Mouse (Mus musculus): ENCODE measurements at regions not wholly inside any gene's neighbourhood (a gene's known extent, or its start where the extent isn't known, plus 50 kb on each side); places are given as distances from the start of the nearest gene placed in this dataset.

DNA sequence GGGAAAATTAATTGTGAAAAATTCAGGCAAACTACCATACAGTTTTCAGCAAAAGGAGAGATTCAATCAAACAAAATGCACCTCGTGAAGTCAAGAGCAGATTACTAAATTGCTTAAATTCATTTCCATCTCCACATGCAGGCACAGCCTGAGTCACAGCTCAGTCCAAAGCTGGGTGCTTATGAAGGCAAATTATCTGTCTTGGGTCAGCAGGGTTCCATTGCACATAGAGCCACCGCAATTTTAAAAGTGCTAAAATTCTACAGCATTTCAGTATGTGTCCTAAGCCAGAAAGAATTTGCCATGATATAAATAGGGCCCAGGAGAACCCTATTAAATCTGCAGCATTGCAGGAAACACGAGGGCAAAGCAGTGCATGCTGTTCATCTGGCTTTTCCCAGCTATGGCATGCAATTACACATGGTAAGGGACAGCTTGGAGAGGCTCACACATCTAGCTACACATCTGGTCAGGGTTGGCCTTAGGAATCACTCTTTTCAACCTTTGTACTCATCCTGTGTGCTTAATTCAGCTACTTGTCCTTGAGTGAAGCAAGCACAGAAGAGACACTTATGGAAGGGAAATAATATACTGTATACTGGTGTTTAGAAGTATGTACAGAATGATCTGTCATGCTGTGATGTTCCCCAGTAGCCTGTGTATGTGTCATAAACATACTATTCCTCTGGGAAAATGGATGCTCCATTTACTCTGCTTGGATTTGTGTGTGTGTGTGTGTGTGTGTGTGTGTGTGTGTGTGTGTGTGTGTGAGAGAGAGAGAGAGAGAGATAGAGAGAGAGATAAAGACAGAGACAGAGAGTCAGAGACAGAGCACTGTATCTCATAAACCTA, 271.0 kb upstream of the Myo3a start:
- 0 out of 2 replicates have a peak, but pooled peaks cover 4% of the 10 kb centered on the region for H3K4me1 ChIP-seq
- H3K9ac ChIP-seq (replicated peaks) = no peak overlapping the region
- no peaks in the 10 kb centered on the region for H3K9me3 ChIP-seq
- no peaks in the 10 kb centered on the region for H3K27me3 ChIP-seq
- no peak overlapping the region for H3K4me2 ChIP-seq (replicated peaks)
- ATAC-seq (ENCODE audit: low FRiP score, low read depth) = no peak
- no peak overlapping the region for H3K27ac ChIP-seq (replicated peaks)
- H3K36me3 ChIP-seq = no peaks in the 10 kb centered on the region
- WGBS = 69% methylated on average over 3 of the region's 3 CpGs
- H3K4me3 ChIP-seq = no peak overlapping the region

DNA sequence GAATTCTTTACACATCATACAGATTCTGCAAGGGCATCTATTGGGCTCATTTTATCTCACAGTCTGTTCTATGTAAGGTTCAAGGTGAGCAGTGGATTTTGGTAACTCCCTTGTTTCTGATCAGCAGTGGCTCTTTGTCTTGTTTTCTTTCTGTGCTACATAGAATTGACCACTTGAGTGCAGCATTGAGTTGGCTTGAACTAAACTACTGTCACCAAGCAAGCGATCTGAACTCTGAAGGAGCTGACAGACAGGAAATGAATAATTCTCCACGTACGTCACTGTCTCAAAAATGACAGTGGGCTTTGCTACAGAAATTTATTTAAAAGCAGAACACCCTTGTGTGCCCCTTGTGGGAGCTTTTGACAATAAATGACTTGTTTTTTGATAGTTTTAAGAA, 268.9 kb upstream of the Myo3a start:
- ATAC-seq (ENCODE audit: low FRiP score, low read depth) = peak; percentile 73
- Histone ChIP-seq H3K9me3 (no peaks in the 10 kb centered on the region), H3K27me3 (no peaks in the 10 kb centered on the region), H3K4me2 (replicated peaks) (peak overlapping the region; percentile 37), H3K4me1 (peaks cover 9% of the 10 kb centered on the region), H3K36me3 (no peaks in the 10 kb centered on the region), H3K9ac (replicated peaks) (no peak overlapping the region), H3K27ac (replicated peaks) (0 out of 2 replicates have a peak overlapping the region, but pooled peaks have one; percentile 65), H3K4me3 (no peak overlapping the region)
- WGBS = 1% methylated on average over 3 of the region's 3 CpGs

DNA sequence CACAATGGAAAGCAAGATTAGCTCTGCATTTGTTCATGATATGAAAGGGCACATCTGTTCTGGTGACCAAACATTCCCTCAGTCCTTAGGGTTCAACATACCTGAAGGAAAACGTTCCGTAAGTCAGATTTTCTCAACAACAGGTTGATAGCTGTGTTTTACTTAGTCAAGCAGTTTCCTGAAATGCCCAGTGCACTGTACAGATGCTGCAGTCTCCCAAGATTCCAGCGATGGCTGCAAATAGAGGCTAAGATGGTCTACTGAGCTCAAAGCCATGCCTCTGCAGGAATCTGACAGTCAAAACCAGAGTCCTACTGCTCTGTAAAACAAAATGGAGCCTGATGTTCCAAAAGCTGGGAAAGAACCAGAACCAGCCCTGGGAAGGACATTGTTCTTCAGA, 268.5 kb upstream of the Myo3a start:
- H3K9me3 ChIP-seq = no peaks in the 10 kb centered on the region
- H3K36me3 ChIP-seq = no peaks in the 10 kb centered on the region
- peak; percentile 25; the same call in 1 of the 2 replicates for ATAC-seq (ENCODE audit: low FRiP score, low read depth)
- peak overlapping the region; percentile 37 for H3K4me2 ChIP-seq (replicated peaks)
- peaks cover 13% of the 10 kb centered on the region for H3K4me1 ChIP-seq
- WGBS = 39% methylated on average over 3 of the region's 3 CpGs
- H3K27me3 ChIP-seq = no peaks in the 10 kb centered on the region
- H3K4me3 ChIP-seq = no peak overlapping the region
- H3K9ac ChIP-seq (replicated peaks) = no peak overlapping the region
- H3K27ac ChIP-seq (replicated peaks) = peak overlapping the region; percentile 65

DNA sequence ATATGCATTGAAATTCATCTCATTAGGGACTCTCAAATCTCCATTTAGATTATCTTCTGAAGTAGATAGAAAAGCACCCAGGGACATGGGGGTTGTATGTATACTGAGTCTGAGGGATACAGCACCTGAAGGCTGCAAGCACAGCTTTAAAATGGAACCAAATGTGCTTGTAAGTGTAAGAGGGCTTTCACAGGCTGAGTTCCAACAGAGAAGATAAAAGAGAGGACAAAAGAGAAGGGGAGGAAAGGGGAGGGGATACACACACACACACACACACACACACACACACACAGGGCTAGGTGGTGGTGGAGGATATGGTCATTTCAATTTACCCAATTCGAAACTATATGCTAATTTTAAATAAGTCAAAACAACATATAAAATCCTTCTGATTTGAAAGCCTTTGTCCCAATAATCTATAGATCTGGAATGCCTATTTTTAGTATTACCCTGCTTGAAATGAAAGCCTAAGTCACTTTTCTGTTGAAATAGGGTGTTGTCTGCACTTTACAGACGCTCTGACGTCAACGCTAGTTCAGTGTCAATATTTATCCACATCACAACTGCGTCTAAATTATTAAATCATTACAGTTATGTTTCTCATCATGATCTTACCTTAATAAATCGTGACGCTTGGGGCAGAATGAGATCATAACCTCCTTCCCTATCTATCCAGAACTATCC, 263.8 kb upstream of the Myo3a start:
- WGBS = 8% methylated on average over 7 of the region's 7 CpGs
- peak overlapping the region; percentile 47 for H3K4me2 ChIP-seq (replicated peaks)
- peaks cover 18% of the 10 kb centered on the region for H3K4me1 ChIP-seq
- no peaks in the 10 kb centered on the region for H3K27me3 ChIP-seq
- no peak overlapping the region; the same call in 1 of the 2 replicates for H3K9ac ChIP-seq (replicated peaks)
- peak overlapping the region; percentile 23 for H3K4me3 ChIP-seq
- no peaks in the 10 kb centered on the region for H3K9me3 ChIP-seq
- no peaks in the 10 kb centered on the region for H3K36me3 ChIP-seq
- ATAC-seq (ENCODE audit: low FRiP score, low read depth) = peak; percentile 70
- H3K27ac ChIP-seq (replicated peaks) = peak overlapping the region; percentile 78

DNA sequence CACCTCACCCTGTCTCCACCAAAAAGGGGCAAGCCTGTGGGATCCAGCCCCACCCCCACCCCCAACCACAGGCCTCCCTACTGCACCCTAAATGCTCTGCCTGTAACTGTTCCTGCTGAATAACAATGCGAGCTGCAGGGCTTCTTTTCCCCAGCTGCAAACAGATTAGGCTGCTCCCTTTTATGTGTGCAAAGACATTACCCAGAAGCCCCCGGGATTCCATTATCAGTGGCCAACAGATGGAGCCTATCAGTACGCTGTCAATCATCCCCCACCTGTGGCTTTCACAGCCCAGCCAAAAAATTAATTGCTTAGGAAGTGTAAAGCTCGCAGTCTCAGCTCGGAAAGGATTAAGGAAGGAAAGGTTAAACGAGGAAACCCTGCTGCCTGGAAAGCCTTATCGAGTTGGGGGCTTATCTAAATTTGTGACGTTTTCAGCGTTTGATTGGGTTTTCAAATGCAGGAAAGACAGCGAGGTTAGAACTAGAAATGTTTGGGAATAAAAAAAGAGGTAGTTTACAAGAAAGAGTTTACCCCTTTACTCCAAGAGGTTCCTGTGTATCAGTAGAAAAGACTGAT, 263.2 kb upstream of the Myo3a start:
- peak overlapping the region; percentile 47 for H3K4me2 ChIP-seq (replicated peaks)
- H3K9ac ChIP-seq (replicated peaks) = no peak overlapping the region; the same call in 1 of the 2 replicates
- H3K27me3 ChIP-seq = no peaks in the 10 kb centered on the region
- no peaks in the 10 kb centered on the region for H3K36me3 ChIP-seq
- H3K4me1 ChIP-seq = peaks cover 15% of the 10 kb centered on the region
- ATAC-seq (ENCODE audit: low FRiP score, low read depth) = peak; percentile 93
- 0% methylated on average over 10 of the region's 10 CpGs for WGBS
- peak overlapping the region; percentile 23 for H3K4me3 ChIP-seq
- peak overlapping the region; percentile 78 for H3K27ac ChIP-seq (replicated peaks)
- H3K9me3 ChIP-seq = no peaks in the 10 kb centered on the region

- H3K27ac ChIP-seq (replicated peaks) = no peak overlapping the region
- H3K4me2 ChIP-seq (replicated peaks) = no peak overlapping the region
- no peaks in the 10 kb centered on the region for H3K4me1 ChIP-seq
- no peak overlapping the region for H3K9ac ChIP-seq (replicated peaks)
- WGBS = 89% methylated on average over 1 of the region's 1 CpGs
- no peaks in the 10 kb centered on the region for H3K36me3 ChIP-seq
- no peaks in the 10 kb centered on the region for H3K27me3 ChIP-seq
- ATAC-seq (ENCODE audit: low FRiP score, low read depth) = no peak
- H3K9me3 ChIP-seq = no peaks in the 10 kb centered on the region
- no peak overlapping the region for H3K4me3 ChIP-seq
These were observed 256.4 kb upstream of the Myo3a start for GRCm38 (mm10) chr2:21970774-21971406.

- Histone ChIP-seq H3K27ac (replicated peaks) (no peak overlapping the region), H3K9me3 (no peaks in the 10 kb centered on the region), H3K4me1 (no peaks in the 10 kb centered on the region), H3K9ac (replicated peaks) (no peak overlapping the region), H3K4me2 (replicated peaks) (no peak overlapping the region), H3K36me3 (no peaks in the 10 kb centered on the region), H3K4me3 (no peak overlapping the region), H3K27me3 (no peaks in the 10 kb centered on the region)
- 91% methylated on average over 3 of the region's 3 CpGs for WGBS
- ATAC-seq (ENCODE audit: low FRiP score, low read depth) = no peak
These were observed 252.7 kb upstream of the Myo3a start for GRCm38 (mm10) chr2:21974599-21974998.

GRCm38 (mm10) chr2:21975547-21975946, 251.8 kb upstream of the Myo3a start:
- no peak overlapping the region for H3K27ac ChIP-seq (replicated peaks)
- H3K4me2 ChIP-seq (replicated peaks) = no peak overlapping the region
- H3K27me3 ChIP-seq = no peaks in the 10 kb centered on the region
- peak; percentile 21; the same call in 1 of the 2 replicates for ATAC-seq (ENCODE audit: low FRiP score, low read depth)
- WGBS = 41% methylated on average over 1 of the region's 1 CpGs
- no peaks in the 10 kb centered on the region for H3K4me1 ChIP-seq
- no peak overlapping the region for H3K9ac ChIP-seq (replicated peaks)
- no peak overlapping the region for H3K4me3 ChIP-seq
- no peaks in the 10 kb centered on the region for H3K36me3 ChIP-seq
- H3K9me3 ChIP-seq = no peaks in the 10 kb centered on the region

- Histone ChIP-seq H3K9ac (replicated peaks) (no peak overlapping the region), H3K9me3 (no peaks in the 10 kb centered on the region), H3K4me1 (no peaks in the 10 kb centered on the region), H3K4me3 (no peak overlapping the region), H3K27me3 (no peaks in the 10 kb centered on the region), H3K36me3 (no peaks in the 10 kb centered on the region), H3K27ac (replicated peaks) (no peak overlapping the region), H3K4me2 (replicated peaks) (no peak overlapping the region)
- no peak for ATAC-seq (ENCODE audit: low FRiP score, low read depth)
These were observed 251.0 kb upstream of the Myo3a start for GRCm38 (mm10) chr2:21976337-21976736.

GRCm38 (mm10) chr2:21976831-21977230, 250.5 kb upstream of the Myo3a start:
- WGBS = 76% methylated on average over 2 of the region's 2 CpGs
- Histone ChIP-seq H3K9me3 (no peaks in the 10 kb centered on the region), H3K36me3 (no peaks in the 10 kb centered on the region), H3K4me1 (no peaks in the 10 kb centered on the region), H3K4me3 (no peak overlapping the region), H3K27me3 (no peaks in the 10 kb centered on the region), H3K4me2 (replicated peaks) (no peak overlapping the region), H3K27ac (replicated peaks) (no peak overlapping the region), H3K9ac (replicated peaks) (no peak overlapping the region)
- no peak for ATAC-seq (ENCODE audit: low FRiP score, low read depth)

DNA sequence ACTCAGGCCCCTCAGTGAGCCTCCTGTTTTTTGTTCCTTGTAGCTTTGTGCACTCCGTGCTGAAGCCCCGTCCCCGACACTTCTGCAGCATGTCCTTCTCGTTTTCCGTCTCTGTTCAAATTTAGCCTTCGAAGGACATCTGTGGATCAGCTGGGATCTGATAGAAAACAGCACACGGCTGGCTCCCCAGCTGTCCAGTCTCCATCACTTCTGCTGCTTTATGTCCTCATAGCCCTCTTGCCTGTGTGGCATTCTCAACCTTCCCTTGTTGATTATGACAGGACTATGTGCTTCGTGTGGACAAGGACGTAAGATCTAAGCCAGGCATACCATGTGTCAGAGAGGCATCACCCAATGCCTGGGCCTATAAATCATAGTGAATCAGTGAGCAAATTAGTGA, 247.1 kb upstream of the Myo3a start:
- Histone ChIP-seq H3K27ac (replicated peaks) (no peak overlapping the region), H3K4me3 (no peak overlapping the region), H3K27me3 (no peaks in the 10 kb centered on the region), H3K4me1 (no peaks in the 10 kb centered on the region), H3K9ac (replicated peaks) (no peak overlapping the region), H3K4me2 (replicated peaks) (no peak overlapping the region), H3K9me3 (no peaks in the 10 kb centered on the region), H3K36me3 (no peaks in the 10 kb centered on the region)
- no peak for ATAC-seq (ENCODE audit: low FRiP score, low read depth)
- WGBS = 90% methylated on average over 9 of the region's 9 CpGs

DNA sequence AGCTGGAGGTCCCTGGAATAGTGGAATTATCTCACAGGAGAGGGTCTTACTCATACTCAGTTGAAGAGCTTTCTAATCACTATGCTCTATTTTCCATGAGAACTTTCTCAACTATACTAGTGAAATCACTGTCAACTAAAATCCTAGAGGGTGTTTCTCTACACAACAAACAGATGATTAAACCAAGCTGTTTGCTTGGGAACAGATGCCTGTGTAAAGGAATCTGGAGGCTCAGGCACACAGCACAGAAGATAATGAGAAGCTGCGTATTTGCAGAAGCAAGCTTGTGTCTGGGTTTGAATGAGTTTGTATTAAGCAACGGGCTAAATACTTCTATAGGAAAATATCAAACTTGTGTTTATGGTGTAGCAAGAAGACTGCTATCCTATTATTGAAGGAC, 202.9 kb upstream of the Myo3a start:
- 75% methylated on average over 2 of the region's 2 CpGs for WGBS
- H3K27me3 ChIP-seq = no peaks in the 10 kb centered on the region
- no peak overlapping the region for H3K4me3 ChIP-seq
- ATAC-seq (ENCODE audit: low FRiP score, low read depth) = no peak
- no peaks in the 10 kb centered on the region for H3K9me3 ChIP-seq
- H3K27ac ChIP-seq (replicated peaks) = no peak overlapping the region
- no peaks in the 10 kb centered on the region for H3K36me3 ChIP-seq
- no peak overlapping the region for H3K4me2 ChIP-seq (replicated peaks)
- H3K4me1 ChIP-seq = peaks cover 3% of the 10 kb centered on the region; the same call in 1 of the 2 replicates
- H3K9ac ChIP-seq (replicated peaks) = no peak overlapping the region

All from midbrain, embryonic 12.5 days (tissue).